Mouse (Mus musculus): ENCODE data around the gene Ptpn23. TPM values are rescaled to one million over a fixed set of nuclear protein-coding genes. Genes with fewer than 3 reads are reported as not detected.

Ptpn23 gene
- polyA plus RNA-seq (2012; ENCODE audit: insufficient read depth, low replicate concordance) = 62.2 and 88.1 TPM in 2 replicates

GRCm38 (mm10) chr9:110408099-110408773 is at the start of gene Ptpn23:
Ptpn23 (minus strand) TSS chr9:110408213.
- peaks cover 57% of the 10 kb centered on the region for H3K4me1 ChIP-seq
- TF ChIP-seq GATA1 (IDR thresholded peaks at IDR 0.05; ENCODE audit: borderline replicate concordance, low read length) (no peak), FLI1 (IDR thresholded peaks at IDR 0.05; ENCODE audit: low read length) (0 out of 2 replicates have a peak, but pooled peaks have one; percentile 17)
- no peaks in the 10 kb centered on the region for H3K9me3 ChIP-seq
- no peaks in the 10 kb centered on the region for H3K27me3 ChIP-seq (replicated peaks)
- peaks cover 18% of the 10 kb centered on the region for H3K36me3 ChIP-seq (replicated peaks; ENCODE audit: low read length)
- peak within 1 kb of the TSS; percentile 100 for H3K4me3 ChIP-seq (replicated peaks)

- H3K4me3 ChIP-seq (replicated peaks) = peak overlapping the region; percentile 59
- H3K9me3 ChIP-seq = peaks cover 8% of the 10 kb centered on the region
Measured at GRCm38 (mm10) chr9:110452523-110452922, 44.5 kb upstream of the Ptpn23 start.

GRCm38 (mm10) chr9:110448857-110449617 is 41.0 kb upstream of the Ptpn23 start:
- H3K9me3 ChIP-seq = peaks cover 8% of the 10 kb centered on the region

More at GRCm38 (mm10) chr9:110452523-110452922, 44.5 kb upstream of the Ptpn23 start:
- Histone ChIP-seq H3K4me1 (peaks cover 60% of the 10 kb centered on the region), H3K27me3 (replicated peaks) (no peaks in the 10 kb centered on the region), H3K36me3 (replicated peaks; ENCODE audit: low read length) (peaks cover 69% of the 10 kb centered on the region)
- TF ChIP-seq FLI1 (IDR thresholded peaks at IDR 0.05; ENCODE audit: low read length) = no peak
- TF ChIP-seq GATA1 (IDR thresholded peaks at IDR 0.05; ENCODE audit: borderline replicate concordance, low read length) = no peak

GRCm38 (mm10) chr9:110448356-110448755 is 40.3 kb upstream of the Ptpn23 start:
- Histone ChIP-seq H3K9me3 (peaks cover 8% of the 10 kb centered on the region), H3K27me3 (replicated peaks) (no peaks in the 10 kb centered on the region), H3K4me1 (peaks cover 39% of the 10 kb centered on the region), H3K36me3 (replicated peaks; ENCODE audit: low read length) (peaks cover 56% of the 10 kb centered on the region), H3K4me3 (replicated peaks) (no peak overlapping the region)
- no peak for TF ChIP-seq GATA1 (IDR thresholded peaks at IDR 0.05; ENCODE audit: borderline replicate concordance, low read length)

More at GRCm38 (mm10) chr9:110448857-110449617, 41.0 kb upstream of the Ptpn23 start:
- TF ChIP-seq GATA1 (IDR thresholded peaks at IDR 0.05; ENCODE audit: borderline replicate concordance, low read length) (0 out of 3 replicates have a peak, but pooled peaks have one; percentile 11), FLI1 (IDR thresholded peaks at IDR 0.05; ENCODE audit: low read length) (no peak)
- peak overlapping the region; percentile 84 for H3K4me3 ChIP-seq (replicated peaks)
- H3K36me3 ChIP-seq (replicated peaks; ENCODE audit: low read length) = peaks cover 60% of the 10 kb centered on the region
- H3K27me3 ChIP-seq (replicated peaks) = no peaks in the 10 kb centered on the region
- peaks cover 39% of the 10 kb centered on the region for H3K4me1 ChIP-seq

GRCm38 (mm10) chr9:110440559-110440958 is 32.5 kb upstream of the Ptpn23 start:
- TF ChIP-seq FLI1 (IDR thresholded peaks at IDR 0.05; ENCODE audit: low read length) (no peak), GATA1 (IDR thresholded peaks at IDR 0.05; ENCODE audit: borderline replicate concordance, low read length) (no peak)
- H3K36me3 ChIP-seq (replicated peaks; ENCODE audit: low read length) = peaks cover 64% of the 10 kb centered on the region

GRCm38 (mm10) chr9:110440049-110440448 is 32.0 kb upstream of the Ptpn23 start:
- no peaks in the 10 kb centered on the region for H3K27me3 ChIP-seq (replicated peaks)
- TF ChIP-seq FLI1 (IDR thresholded peaks at IDR 0.05; ENCODE audit: low read length) = no peak
- no peak; the same call in 2 of the 3 replicates for TF ChIP-seq GATA1 (IDR thresholded peaks at IDR 0.05; ENCODE audit: borderline replicate concordance, low read length)
- H3K4me3 ChIP-seq (replicated peaks) = peak overlapping the region; percentile 46
- peaks cover 69% of the 10 kb centered on the region for H3K36me3 ChIP-seq (replicated peaks; ENCODE audit: low read length)
- H3K4me1 ChIP-seq = peaks cover 71% of the 10 kb centered on the region
- no peaks in the 10 kb centered on the region for H3K9me3 ChIP-seq

More at GRCm38 (mm10) chr9:110440559-110440958, 32.5 kb upstream of the Ptpn23 start:
- Histone ChIP-seq H3K4me1 (peaks cover 68% of the 10 kb centered on the region), H3K27me3 (replicated peaks) (no peaks in the 10 kb centered on the region), H3K9me3 (no peaks in the 10 kb centered on the region), H3K4me3 (replicated peaks) (peak overlapping the region; percentile 80)

- Histone ChIP-seq H3K4me3 (replicated peaks) (no peak overlapping the region), H3K27me3 (replicated peaks) (no peaks in the 10 kb centered on the region), H3K9me3 (no peaks in the 10 kb centered on the region), H3K4me1 (peaks cover 74% of the 10 kb centered on the region), H3K36me3 (replicated peaks; ENCODE audit: low read length) (peaks cover 92% of the 10 kb centered on the region)
- no peak for TF ChIP-seq FLI1 (IDR thresholded peaks at IDR 0.05; ENCODE audit: low read length)
- no peak for TF ChIP-seq GATA1 (IDR thresholded peaks at IDR 0.05; ENCODE audit: borderline replicate concordance, low read length)
Measured at GRCm38 (mm10) chr9:110436041-110436440, 28.0 kb upstream of the Ptpn23 start.

GRCm38 (mm10) chr9:110433045-110433444 is 25.0 kb upstream of the Ptpn23 start:
- Histone ChIP-seq H3K4me3 (replicated peaks) (no peak overlapping the region), H3K4me1 (peaks cover 59% of the 10 kb centered on the region), H3K27me3 (replicated peaks) (no peaks in the 10 kb centered on the region), H3K9me3 (no peaks in the 10 kb centered on the region), H3K36me3 (replicated peaks; ENCODE audit: low read length) (peaks cover 99% of the 10 kb centered on the region)
- TF ChIP-seq FLI1 (IDR thresholded peaks at IDR 0.05; ENCODE audit: low read length) (no peak), GATA1 (IDR thresholded peaks at IDR 0.05; ENCODE audit: borderline replicate concordance, low read length) (no peak)

GRCm38 (mm10) chr9:110431241-110431640 is 23.2 kb upstream of the Ptpn23 start:
- Histone ChIP-seq H3K9me3 (no peaks in the 10 kb centered on the region), H3K4me1 (peaks cover 41% of the 10 kb centered on the region), H3K27me3 (replicated peaks) (no peaks in the 10 kb centered on the region), H3K4me3 (replicated peaks) (no peak overlapping the region), H3K36me3 (replicated peaks; ENCODE audit: low read length) (peaks cover 99% of the 10 kb centered on the region)
- TF ChIP-seq GATA1 (IDR thresholded peaks at IDR 0.05; ENCODE audit: borderline replicate concordance, low read length) (no peak), FLI1 (IDR thresholded peaks at IDR 0.05; ENCODE audit: low read length) (no peak)
